Mouse (Mus musculus) brown adipose tissue, adult 24 weeks (tissue): Measurements from ENCODE around the gene Gm19402. TPM values are rescaled to one million over a fixed set of nuclear protein-coding genes. Genes with fewer than 3 reads are reported as not detected.
"Not testable (repeated sequence)": the region's sequence is repeated elsewhere in the genome, so short reads cannot be mapped to it uniquely, and the experiment has no call there.

Source experiments
- H3K27ac ChIP-seq: fragments of 200-500 bp; replicated peaks from 2 replicates; pipeline ENCODE4 v1.5.1; 2012; ENCODE audit warnings: low read depth, mild to moderate bottlenecking, low read length
- H3K4me1 ChIP-seq: fragments of 200-500 bp; 2 replicates; pipeline ENCODE4 v1.6.1; 2012; ENCODE audit warnings: low read length, mixed read lengths; ENCODE audit not compliant: control insufficient read depth, insufficient read depth, insufficient read length
- H3K4me3 ChIP-seq: fragments of 200-500 bp; 2 replicates; pipeline ENCODE4 v1.5.1; 2012; ENCODE audit warnings: low read depth, mild to moderate bottlenecking, low read length, moderate library complexity; ENCODE audit not compliant: insufficient read depth
- polyA plus RNA-seq: library from polyadenylated mRNA; stranded (reverse); fragments of >200 nt; gene quantifications from 2 replicates; pipeline ENCODE4 v1.2.4, GENCODE M21; 2012; ENCODE audit not compliant: missing spikeins, insufficient read depth, insufficient read length

Gene Gm19402
- polyA plus RNA-seq = not detected in 2 replicates

DNA sequence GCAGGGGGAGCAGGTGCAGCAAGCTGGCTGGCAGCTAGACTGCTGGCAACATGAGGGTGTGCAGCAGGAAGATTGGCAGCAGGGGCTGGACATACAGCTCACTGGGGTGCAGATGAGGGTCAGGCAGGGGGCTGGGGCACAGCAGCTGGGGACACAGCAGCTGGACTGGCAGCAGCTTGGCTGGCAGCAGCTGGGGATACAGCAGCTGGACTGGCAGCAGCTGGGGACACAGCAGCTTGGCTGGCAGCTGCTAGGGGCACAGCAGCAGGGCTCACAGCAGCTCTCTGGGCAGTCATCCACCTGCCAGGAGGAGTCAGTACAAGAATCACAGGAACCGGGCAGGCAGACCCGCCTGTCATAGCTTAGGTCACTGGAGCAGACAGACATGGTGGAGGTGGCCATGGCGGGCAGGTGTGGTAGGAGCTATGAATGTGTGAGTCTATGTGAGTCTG, at the start of gene Gm19402:
Gm19402 (minus strand) TSS at position 402 of the 452 bp plus-strand sequence.
- H3K4me3 ChIP-seq, H3K27ac ChIP-seq, H3K4me1 ChIP-seq: not testable (repeated sequence)

DNA sequence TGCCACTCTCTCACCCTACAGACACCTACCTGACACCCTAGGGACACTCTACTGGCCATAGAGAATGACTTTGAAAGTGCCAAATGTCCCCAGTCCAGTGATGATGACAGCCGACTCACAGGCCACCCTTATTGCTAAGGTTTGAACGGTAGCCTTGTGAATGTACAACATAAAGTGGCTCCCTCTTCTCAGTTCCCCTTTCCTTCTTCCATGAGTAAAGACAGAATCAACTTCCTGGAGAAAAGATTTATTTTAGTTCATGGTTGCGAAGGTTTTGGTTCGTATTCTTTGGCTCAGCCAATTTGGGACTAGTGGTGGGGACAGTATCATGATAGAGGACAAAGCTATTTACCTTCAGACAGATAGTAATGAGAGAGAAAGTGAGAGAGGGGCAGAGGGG, 48.4 kb upstream of the Gm19402 start:
- no peak overlapping the region for H3K4me3 ChIP-seq

DNA sequence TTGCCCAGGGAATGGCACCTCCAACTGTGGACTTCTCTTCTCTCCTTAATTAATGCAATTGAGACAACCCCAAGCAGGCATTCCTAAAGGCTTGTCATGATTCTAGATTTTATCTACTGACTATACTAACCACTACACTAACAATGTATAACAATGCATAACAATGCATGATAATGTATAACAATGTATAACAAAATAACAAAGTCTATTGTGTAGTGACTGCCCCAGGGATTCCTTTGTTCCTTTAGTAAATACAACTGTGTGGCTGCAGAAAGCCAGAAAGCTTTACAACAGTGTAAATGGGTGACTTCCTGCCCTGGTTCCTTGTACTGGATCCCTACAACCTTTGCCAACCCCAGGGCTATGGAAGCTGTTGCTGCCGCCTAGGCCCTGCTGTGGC, 45.4 kb upstream of the Gm19402 start:
- no peak overlapping the region for H3K27ac ChIP-seq
- no peak overlapping the region for H3K4me3 ChIP-seq
- H3K4me1 ChIP-seq = no peaks in the 10 kb centered on the region

More for the DNA sequence above, 48.4 kb upstream of the Gm19402 start:
- Histone ChIP-seq H3K4me1 (no peaks in the 10 kb centered on the region), H3K27ac (no peak overlapping the region)

DNA sequence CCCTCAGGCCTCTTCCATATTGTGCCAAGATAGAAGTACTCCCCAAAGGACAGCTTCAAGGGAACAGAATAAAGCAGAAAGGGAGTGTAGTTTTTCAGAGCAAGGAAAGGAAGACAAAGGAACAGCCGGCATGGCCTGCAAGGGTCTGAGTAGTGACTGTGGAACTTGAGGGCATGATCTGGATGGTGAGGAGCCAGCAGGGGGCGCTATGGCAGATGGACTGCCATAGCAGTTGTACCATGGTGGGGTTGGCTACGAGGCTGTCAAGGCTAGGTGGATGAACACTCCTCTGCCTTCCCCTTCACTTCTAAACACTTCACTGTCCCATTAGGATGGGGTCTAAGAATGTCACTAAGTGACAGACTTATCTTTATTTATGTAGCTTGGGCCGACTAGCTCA, 38.7 kb upstream of the Gm19402 start:
- Histone ChIP-seq H3K4me3 (no peak overlapping the region), H3K27ac (no peak overlapping the region), H3K4me1 (no peaks in the 10 kb centered on the region)

DNA sequence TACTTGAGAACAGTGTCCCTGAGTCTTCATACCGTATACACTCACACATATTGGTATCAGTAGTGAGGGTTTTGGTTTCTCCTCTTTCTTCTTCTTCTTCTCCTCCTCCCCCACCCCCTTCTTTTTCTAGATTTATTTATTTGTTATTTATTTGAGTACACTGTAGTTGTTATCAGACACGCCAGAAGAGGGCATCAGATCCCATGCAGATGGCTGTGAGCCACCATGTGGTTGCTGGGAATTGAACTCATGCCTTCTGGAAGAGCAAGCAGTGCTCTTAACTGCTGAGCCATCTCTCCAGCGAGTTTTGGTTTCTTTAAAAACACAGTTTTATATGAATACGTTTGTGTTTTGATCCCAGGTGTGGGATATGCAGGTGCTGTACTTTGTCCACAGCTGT, 37.7 kb upstream of the Gm19402 start:
- Histone ChIP-seq H3K4me1 (no peaks in the 10 kb centered on the region), H3K27ac (no peak overlapping the region), H3K4me3 (no peak overlapping the region)

DNA sequence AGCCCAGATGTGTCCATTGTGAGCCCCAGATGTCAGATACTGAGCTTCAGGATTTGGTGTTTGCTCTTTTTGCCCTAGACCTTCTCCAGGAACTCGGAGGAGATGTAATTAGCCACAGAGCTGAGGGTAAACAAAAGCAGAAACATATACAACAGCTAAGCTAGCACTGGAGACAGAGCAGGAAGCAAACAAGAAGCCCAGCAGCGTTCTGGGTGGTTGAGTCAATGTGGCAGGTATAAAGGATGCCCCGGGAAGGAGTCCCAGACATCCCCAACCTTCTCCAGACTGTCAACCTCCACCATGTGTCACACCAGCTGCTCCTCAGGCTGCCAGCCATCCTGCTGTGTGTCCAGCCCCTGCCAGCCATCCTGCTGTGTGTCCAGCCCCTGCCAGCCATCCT, 35.6 kb upstream of the Gm19402 start, which contains the start of gene Gm10100:
Gm10100 (plus strand) TSS at position 301 of the 400 bp plus-strand sequence.
- Histone ChIP-seq H3K27ac (no peak within 1 kb of the TSS), H3K4me3 (no peak within 1 kb of the TSS), H3K4me1 (no peaks in the 10 kb centered on the region)

DNA sequence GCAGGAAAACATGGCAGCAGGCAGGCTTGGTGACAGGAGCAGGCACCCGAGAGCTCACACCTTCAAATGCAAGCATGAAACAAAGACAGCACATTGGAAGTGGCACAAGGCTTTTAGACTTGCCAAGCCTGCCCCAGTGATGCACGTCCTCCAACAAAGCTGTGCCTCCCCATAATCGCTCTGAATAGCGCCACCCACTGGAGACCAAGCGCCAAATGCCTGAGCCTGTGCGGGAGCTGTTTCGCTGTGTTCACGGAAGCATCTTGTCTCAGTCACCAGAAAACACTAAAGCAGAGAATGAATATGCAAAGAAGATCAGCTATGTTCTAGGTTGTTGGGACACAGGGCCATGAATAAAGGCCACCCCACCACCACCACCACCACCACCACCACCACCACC, 34.3 kb upstream of the Gm19402 start:
- Histone ChIP-seq H3K27ac (no peak overlapping the region), H3K4me1 (no peaks in the 10 kb centered on the region), H3K4me3 (no peak overlapping the region)

DNA sequence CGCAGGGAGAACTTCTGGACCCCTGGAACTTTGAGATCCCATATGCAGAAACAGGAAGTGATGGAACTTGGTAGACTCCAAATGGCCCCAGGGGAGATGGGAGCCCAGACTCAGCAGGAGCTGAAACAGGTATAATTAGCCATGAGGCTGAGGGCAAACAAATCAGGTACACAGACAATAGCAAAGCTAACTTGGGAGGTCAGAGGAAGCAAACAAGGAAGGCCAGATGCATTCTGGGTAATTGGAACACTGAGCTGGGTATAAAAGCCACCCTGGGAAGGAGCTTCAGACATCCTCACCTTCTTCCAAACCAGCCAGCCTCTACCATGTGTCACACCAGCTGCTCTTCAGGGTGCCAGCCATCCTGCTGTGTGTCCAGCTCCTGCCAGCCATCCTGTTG, 29.7 kb upstream of the Gm19402 start, which contains the start of gene Krtap12-1:
Krtap12-1 (plus strand) TSS at position 301 of the 400 bp plus-strand sequence.
- not testable (repeated sequence) for H3K4me1 ChIP-seq, H3K27ac ChIP-seq, H3K4me3 ChIP-seq

DNA sequence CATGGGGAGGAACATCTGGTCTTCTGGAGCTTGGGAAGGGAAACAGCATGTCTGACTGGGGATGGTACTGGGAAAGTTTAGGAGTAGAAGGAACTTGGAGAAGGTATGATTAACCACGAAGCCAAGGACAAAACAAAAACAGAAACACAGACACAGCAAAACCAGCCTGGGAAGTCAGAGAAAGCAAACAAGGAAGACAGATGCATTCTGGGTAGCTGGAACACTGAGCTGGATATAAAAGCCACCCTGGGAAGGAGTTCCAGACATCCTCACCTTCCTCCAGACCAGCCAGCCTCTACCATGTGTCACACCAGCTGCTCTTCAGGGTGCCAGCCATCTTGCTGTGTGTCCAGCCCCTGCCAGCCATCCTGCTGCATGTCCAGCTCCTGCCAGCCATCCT, 24.9 kb upstream of the Gm19402 start, which contains the start of gene Gm10142:
Gm10142 (plus strand) TSS at position 301 of the 400 bp plus-strand sequence.
- Histone ChIP-seq H3K4me1 (no peaks in the 10 kb centered on the region), H3K27ac (no peak within 1 kb of the TSS), H3K4me3 (no peak within 1 kb of the TSS)

DNA sequence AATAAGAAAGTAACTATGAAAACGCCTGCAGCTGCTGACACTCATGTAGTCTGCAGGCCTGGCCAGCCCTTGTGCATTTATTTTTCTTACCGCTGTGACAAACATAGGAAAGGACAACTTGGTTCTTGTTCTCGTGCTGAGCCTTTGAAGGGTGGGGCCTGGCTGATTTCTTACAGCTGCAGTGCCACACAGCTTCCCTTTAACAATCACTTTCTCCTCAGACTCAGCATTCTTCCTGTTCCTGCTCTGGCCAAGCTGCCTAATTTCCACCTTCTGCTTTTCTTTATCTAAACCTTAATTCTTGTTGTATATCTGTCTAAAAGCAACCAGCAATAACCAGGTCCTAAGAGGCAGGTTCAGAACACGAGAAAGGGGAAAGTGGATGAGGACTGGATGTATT, 23.2 kb upstream of the Gm19402 start:
- Histone ChIP-seq H3K4me3 (no peak overlapping the region), H3K4me1 (no peaks in the 10 kb centered on the region), H3K27ac (no peak overlapping the region; the same call in 1 of the 2 replicates)

DNA sequence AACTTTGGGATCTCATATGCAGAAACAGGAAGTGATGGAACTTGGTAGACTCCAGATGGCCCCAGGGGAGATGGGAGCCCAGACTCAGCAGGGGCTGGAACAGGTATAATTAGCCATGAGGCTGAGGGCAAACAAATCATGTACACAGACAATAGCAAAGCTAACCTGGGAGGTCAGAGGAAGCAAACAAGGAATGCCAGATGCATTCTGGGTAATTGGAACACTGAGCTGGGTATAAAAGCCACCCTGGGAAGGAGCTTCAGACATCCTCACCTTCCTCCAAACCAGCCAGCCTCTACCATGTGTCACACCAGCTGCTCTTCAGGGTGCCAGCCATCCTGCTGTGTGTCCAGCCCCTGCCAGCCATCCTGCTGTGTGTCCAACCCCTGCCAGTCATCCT, 20.6 kb upstream of the Gm19402 start, which contains the start of gene Gm10024:
Gm10024 (plus strand) TSS at position 301 of the 400 bp plus-strand sequence.
- not testable (repeated sequence) for H3K27ac ChIP-seq, H3K4me3 ChIP-seq, H3K4me1 ChIP-seq

DNA sequence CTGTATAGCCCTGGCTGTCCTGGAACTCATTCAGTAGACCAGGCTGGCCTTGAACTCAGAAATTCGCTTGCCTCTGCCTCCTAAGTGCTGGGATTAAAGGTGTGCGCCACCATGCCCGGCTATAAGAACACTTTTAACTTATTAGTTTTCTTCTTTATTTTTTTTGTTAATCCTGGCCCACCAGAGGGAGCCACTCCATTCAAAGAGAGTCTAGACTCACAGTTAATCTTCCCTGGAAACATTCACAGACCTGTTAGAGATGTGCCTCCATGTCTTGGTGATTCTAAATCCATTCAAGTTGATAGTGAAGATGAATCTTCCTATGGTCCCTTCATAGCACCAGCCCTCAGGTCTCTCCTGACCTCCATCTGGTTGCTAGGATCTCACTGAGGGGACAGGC, 19.3 kb upstream of the Gm19402 start:
- Histone ChIP-seq H3K4me3 (no peak overlapping the region), H3K4me1 (no peaks in the 10 kb centered on the region), H3K27ac (no peak overlapping the region)

DNA sequence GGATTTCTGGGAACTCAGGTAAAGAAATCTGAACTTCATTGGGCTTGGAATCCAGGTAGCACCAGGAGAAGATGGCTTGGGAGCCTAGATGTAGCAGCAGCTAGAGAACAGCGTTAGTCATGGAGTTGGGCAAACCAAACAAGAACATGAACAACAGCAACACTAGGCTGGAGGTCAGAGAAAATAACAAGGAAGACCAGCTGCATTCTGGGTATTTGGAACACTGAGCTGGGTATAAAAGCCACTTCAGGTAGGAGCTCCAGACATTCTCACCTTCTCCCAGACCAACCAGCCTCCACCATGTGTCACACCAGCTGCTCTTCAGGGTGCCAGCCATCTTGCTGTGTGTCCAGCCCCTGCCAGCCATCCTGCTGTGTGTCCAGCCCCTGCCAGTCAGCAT, 15.8 kb upstream of the Gm19402 start, which contains the start of gene Gm10272:
Gm10272 (plus strand) TSS at position 301 of the 400 bp plus-strand sequence.
- no peaks in the 10 kb centered on the region for H3K4me1 ChIP-seq
- H3K27ac ChIP-seq = no peak within 1 kb of the TSS
- H3K4me3 ChIP-seq = no peak within 1 kb of the TSS

DNA sequence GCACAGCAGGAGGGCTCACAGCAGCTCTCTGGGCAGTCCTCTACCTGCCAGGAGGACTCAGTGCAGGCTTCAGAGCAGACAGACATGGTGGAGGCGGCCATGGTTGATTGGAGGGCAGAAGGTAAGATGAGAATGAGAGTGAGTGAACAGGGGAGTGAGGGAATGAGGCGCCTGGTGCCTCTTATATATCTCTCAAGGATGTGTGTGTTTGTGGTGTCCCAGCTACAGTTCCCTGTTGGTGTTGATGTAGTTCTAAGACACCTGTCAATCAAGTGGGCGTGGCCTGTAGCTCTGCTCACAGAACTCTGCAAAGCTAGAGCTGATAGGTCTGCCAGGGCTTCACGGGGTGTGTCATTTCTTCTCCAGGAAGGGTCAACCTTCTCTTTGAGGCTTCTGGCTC, 6.6 kb upstream of the Gm19402 start, which contains the start of gene Gm9508:
Gm9508 (minus strand) TSS at position 101 of the 400 bp plus-strand sequence.
- Histone ChIP-seq H3K4me3 (no peak within 1 kb of the TSS), H3K27ac (no peak within 1 kb of the TSS), H3K4me1 (no peaks in the 10 kb centered on the region)

DNA sequence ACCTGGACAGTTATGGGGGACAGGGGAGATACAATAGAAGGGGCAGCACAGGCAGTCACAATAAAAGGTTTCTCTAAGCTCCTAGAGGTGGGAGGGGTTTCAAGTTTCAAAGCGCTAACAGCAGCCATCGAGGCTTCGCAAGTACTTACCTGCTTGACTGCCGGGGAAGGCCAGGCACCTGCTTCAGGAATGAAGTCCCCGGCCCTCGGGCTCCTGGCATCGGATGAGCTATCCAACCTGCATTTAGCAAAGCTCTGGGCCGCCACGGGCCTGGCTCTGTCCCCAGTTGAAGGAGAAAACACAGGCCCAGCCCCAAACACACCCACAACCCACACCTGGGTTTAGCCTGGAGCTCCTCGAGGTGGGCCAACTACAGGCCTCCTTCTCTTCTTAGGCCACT, 3.5 kb downstream of the Gm19402 start:
- H3K27ac ChIP-seq = no peak overlapping the region
- H3K4me3 ChIP-seq = no peak overlapping the region
- no peaks in the 10 kb centered on the region for H3K4me1 ChIP-seq

DNA sequence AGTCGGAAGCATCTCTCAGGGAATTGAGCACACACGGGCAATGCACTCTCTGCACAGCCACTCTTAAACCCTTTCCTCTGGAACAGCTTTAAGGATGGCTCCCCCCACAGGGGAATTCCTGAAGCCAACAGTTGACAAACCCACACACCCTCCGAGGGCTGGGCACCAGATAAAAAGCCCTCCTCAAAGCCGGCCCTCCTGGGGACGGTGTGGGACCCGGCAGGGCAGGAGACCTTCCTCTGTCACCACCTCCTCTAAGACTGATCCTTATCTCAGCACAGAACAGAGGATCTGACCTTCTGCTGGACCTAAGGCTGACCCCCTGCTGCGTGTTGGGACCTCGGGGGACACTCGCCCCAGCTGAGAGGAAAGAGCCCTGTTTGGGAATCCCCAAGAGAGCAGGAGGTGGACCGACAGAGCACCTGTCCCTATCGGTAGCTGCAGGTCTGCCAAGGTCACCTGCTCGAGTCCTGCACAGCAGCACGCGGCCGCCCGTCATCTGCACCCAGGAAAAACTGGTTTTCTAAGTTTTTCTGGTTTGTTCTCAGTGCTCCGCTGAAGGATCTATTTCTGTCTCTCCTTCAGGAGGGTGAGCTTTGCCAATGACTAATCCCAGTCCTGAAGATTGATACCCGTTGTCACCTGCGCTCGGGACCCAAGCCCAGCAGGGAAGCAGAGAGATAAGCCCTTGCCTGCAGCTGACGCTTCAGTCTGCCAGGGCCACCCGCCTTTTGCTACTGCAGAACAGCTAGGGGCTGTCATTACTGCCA, 4.5 kb downstream of the Gm19402 start, which contains the start of gene Tspear:
Tspear (plus strand) TSS at position 675 of the 770 bp plus-strand sequence.
- no peak within 1 kb of the TSS for H3K27ac ChIP-seq
- no peaks in the 10 kb centered on the region for H3K4me1 ChIP-seq
- H3K4me3 ChIP-seq = no peak within 1 kb of the TSS
